Mouse (Mus musculus) left cerebral cortex, adult 18-20 months (tissue): Measurements from ENCODE around the gene Emd. TPM values are rescaled to one million over a fixed set of nuclear protein-coding genes. Genes with fewer than 3 reads are reported as not detected.

Experiments
- DNase-seq, 2 experiments: peaks; one replicate each; pipeline ENCODE4 v3.0.0; 2021 to 2022; ENCODE audit warnings: low spot score in 2 of 2, mixed read lengths in 1 of 2
- microRNA-seq, 2 experiments: library from miRNA; unstranded; fragments of <30 nt; microRNA quantifications; one replicate each; pipeline ENCODE4 v1.2.0; 2021
- total RNA-seq, 2 experiments: library from RNA; stranded (reverse); gene quantifications; 2 replicates each; pipeline ENCODE4 v1.2.3; 2021

The Emd gene
- total RNA-seq, 2 experiments from 2014 or later, result 35.3 to 39.6 TPM

DNA sequence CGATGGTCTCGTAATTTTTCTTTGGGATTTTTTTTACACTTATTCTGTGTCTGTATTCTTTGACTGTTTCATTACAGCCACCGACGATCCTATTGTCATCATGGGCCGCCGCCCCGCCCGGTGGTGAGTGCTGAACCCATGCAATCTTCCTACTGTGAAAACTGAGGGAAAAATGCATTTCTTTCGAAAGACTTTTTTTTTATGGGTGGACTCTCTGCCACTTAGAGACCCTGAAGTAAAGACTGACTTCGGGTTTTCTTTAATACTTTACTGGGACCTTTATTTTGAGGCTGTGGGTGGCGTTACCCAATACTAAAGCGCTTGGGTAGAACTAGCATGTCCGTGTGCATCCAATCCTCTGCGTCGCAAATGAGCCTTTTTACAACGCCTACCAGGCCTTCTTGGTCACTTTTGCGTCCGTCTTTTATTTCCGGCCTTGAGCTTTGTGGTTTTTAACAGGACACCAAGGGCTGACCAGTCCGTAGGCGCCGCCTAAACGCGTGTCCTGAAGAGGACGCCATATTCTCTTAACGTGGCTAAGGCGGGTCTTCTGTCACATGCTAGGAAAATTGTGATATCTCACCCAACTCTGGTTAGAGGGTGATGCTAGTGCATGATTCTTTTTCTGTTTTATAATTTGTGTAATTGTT is 16.5 kb downstream of the Emd start:
- no peak for DNase-seq

DNA sequence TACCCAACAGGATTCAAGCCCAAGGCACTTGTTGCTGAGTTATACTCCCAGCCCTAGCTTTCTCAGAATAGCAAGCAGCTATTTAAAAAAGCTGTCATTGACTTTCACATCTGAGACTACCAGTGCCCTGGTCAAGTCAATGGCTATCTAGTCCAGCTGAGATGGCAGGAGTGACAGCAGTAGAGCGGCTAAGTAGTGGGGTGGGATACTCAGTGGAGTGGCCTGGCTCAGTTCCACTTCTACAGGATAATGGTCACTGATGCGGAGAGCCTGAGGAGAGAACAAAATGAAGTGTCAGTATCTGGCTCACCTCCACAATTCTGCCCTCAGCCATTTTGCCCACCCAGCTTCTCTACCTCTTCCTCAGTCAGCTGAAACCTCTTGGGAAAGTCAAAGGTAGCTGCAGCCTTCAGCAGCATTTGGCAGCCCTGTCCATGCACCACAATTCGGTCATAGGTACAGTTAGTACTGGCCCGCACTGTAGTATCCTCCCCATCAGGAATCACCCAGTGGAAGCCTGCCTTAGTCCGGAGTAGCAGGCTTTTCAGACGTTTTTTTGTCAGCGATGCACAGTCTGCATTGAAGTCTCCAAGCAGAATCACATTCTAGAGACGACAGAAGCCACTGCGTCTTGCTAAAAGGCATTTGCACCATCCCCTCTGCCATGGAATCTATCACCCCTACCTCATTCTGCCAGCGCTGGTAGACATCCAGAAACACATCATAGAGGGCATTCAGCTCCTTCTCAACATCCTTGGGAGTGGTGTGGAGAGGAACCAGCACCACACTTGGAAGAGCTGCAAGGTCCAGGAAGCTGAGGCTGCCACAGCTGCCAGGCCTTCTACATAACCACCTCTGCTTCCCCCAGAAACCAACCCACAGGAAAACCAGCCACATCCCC is 19.2 kb downstream of the Emd start:
- no peak for DNase-seq

DNA sequence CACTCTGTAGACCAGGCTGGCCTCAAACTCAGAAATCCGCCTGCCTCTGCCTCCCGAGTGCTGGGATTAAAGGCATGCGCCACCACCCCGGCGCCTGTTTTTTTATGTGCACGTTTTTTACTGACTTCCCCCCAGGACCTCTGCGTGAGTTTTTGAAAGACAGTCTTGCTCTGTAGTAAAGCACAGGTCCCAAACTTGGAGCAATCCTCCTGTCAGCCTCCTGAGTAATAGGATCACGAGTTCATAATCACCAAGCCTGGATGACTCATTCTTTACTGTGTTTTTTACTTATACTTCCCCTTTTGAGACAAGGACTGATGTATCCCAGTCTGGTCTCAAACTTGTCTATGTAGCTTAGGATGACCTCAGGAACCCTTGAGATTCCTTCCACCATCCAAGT is 23.4 kb downstream of the Emd start:
- no peak for DNase-seq

- DNase-seq, result no peak
These were observed 26.7 kb downstream of the Emd start for GRCm38 (mm10) chrX:74281041-74281731.

DNA sequence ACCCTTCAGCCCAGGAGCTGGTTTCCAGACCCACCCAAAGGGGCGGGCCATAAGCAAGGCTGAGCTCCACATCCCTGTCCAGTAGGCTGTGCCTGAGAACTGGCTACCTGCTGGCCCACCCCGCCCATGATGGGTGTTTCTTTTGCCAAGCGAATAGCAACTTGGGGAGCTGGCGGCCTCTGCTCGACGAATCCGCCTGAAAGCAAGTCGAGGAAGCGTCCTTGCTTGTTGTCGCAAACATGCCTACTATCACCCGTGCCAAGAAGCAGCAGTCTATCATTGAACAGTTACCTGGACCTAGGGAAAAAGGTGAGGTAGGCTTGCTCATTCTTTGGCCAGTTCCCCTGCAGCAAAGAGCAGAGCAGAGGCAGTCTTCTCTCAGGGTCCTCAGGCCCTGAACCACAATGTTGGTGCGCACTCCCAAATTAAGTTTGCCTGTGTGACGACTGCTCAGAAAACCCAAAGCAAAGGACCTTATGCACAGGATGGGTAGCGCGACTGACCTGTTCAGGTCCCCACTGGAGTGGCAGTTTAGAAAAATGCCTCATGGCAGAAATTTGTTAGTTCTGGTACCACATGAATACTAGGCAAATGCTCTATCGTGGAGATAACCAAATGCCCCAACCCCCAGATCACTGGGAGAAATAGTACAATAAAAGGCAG is 27.4 kb downstream of the Emd start, which contains the start of the genes Taz and Dnase1l1:
TSS of gene Taz (plus strand) at position 181 of the 663 bp plus-strand sequence.
TSS of gene Dnase1l1 (minus strand) at position 606 of the 663 bp plus-strand sequence.
- peak; percentile 21 to 52 for DNase-seq

- DNase-seq, result peak; percentile 78 to 83
These were observed 28.1 kb downstream of the Emd start for GRCm38 (mm10) chrX:74282395-74283091.

- DNase-seq, result no peak
These were observed 28.6 kb downstream of the Emd start for GRCm38 (mm10) chrX:74283092-74283437.

GRCm38 (mm10) chrX:74293431-74293830 is 38.9 kb downstream of the Emd start:
- no peak for DNase-seq

GRCm38 (mm10) chrX:74296538-74297448 is 42.3 kb downstream of the Emd start, which contains the start of gene Atp6ap1:
Atp6ap1 (plus strand) TSS chrX:74297097.
- DNase-seq, result peak; percentile 90 to 91

- no peak for DNase-seq
These were observed 43.9 kb downstream of the Emd start for GRCm38 (mm10) chrX:74298348-74298747.

DNA sequence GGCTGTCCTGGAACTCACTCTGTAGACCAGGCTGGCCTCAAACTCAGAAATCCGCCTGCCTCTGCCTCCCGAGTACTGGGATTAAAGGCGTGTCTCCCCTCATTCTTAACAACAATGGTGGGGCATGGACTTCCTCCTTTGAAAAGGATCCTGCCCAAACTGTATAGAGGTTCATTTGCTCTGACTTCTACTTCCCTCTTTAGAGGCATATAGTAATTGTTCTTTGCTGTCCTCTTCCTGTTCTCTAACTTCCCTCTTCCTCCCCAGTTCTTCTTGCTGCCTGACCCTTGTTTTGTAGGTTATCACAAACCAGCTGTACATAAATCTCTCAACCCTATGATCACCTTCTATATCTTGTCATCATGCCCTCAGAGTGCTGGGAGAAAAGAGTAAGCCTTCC is 45.2 kb downstream of the Emd start:
- DNase-seq, result no peak

GRCm38 (mm10) chrX:74304867-74305700 is 50.6 kb downstream of the Emd start, which contains the start of gene Gdi1:
Gdi1 (plus strand) TSS chrX:74304998.
- peak; percentile 52 to 67 for DNase-seq

Small RNA genes within 50 kb of the gene (microRNA-seq; reads per million reads assigned to microRNA genes)
- gene Mir7091, result 0 reads per million in 2 experiments

Other genes with a start within 250 kb of the Emd start
- 10 to 100 TPM; 48.2 to 49.0 TPM for gene Irak1, start 230.8 kb upstream of the Emd start, total RNA-seq
- under 1 TPM; 0.60 to 0.70 TPM for gene Opn1mw, start 127.2 kb upstream of the Emd start, total RNA-seq
- 10 to 100 TPM; 89.6 to 94.8 TPM for gene Mecp2, start 119.3 kb upstream of the Emd start, total RNA-seq
- not detected for gene Tex28, start 86.8 kb upstream of the Emd start, total RNA-seq
- not detected for gene Tktl1, start 77.4 kb upstream of the Emd start, total RNA-seq
- 10 to 100 TPM; 44.0 to 49.5 TPM for gene Flna, start 4.9 kb upstream of the Emd start, total RNA-seq
- 100 to 1,000 TPM; 188 to 216 TPM for gene Rpl10, start 16.1 kb downstream of the Emd start, total RNA-seq
- 10 to 100 TPM; 60.4 to 62.5 TPM for gene Taz, start 27.2 kb downstream of the Emd start, total RNA-seq
- gene Dnase1l1, start 27.6 kb downstream of the Emd start, total RNA-seq, result 1 to 10 TPM; 3.0 to 3.3 TPM
- gene Atp6ap1, start 42.4 kb downstream of the Emd start, total RNA-seq, result 100 to 1,000 TPM; 353 to 362 TPM
- gene Gdi1, start 50.3 kb downstream of the Emd start, total RNA-seq, result 100 to 1,000 TPM; 611 to 641 TPM
- 10 to 100 TPM; 26.5 to 26.8 TPM for gene Fam50a, start 58.3 kb downstream of the Emd start, total RNA-seq
- gene Plxna3, start 74.4 kb downstream of the Emd start, total RNA-seq, result 10 to 100 TPM; 22.7 to 24.6 TPM
- 10 to 100 TPM; 20.5 to 23.9 TPM for gene Lage3, start 98.9 kb downstream of the Emd start, total RNA-seq
- gene Ubl4a, start 118.5 kb downstream of the Emd start, total RNA-seq, result 10 to 100 TPM; 68.3 to 71.6 TPM
- 1 to 10 TPM; 2.7 to 3.4 TPM for gene Slc10a3, start 118.7 kb downstream of the Emd start, total RNA-seq
- 10 to 100 TPM; 18.2 to 19.7 TPM for gene Fam3a, start 138.6 kb downstream of the Emd start, total RNA-seq
- gene Ikbkg, start 138.6 kb downstream of the Emd start, total RNA-seq, result 10 to 100 TPM; 41.3 to 45.7 TPM
- 10 to 100 TPM; 28.3 to 37.7 TPM for gene G6pdx, start 174.5 kb downstream of the Emd start, total RNA-seq
- gene Gm6880, start 226.7 kb downstream of the Emd start, total RNA-seq, result not detected